Mouse (Mus musculus) E14TG2a.4 (cell line): Measurements from ENCODE around the gene Cd3eap.

ENCODE experiments used
- H3K27me3 ChIP-seq: 2 replicates; pipeline ENCODE4 v1.6.1; 2014; ENCODE audit warnings: low read length, control low read depth; ENCODE audit not compliant: insufficient read depth
- H3K36me3 ChIP-seq: 2 replicates; pipeline ENCODE4 v1.6.1; 2014; ENCODE audit warnings: low read length, control low read depth; ENCODE audit not compliant: insufficient read depth
- H3K4me1 ChIP-seq: replicated peaks from 2 replicates; pipeline ENCODE4 v1.6.1; 2014; ENCODE audit warnings: low read depth, low read length, control low read depth
- H3K4me3 ChIP-seq: replicated peaks from 2 replicates; pipeline ENCODE4 v1.5.1; 2014; ENCODE audit warnings: mild to moderate bottlenecking, low read length
- H3K9me3 ChIP-seq: 2 replicates; pipeline ENCODE4 v1.6.1; 2014; ENCODE audit warnings: low read length, control low read depth
- CTCF ChIP-seq: conservative IDR thresholded peaks from 2 replicates; pipeline ENCODE4 v1.5.1; 2014; ENCODE audit warnings: low read length
- NANOG ChIP-seq: IDR thresholded peaks from 2 replicates; pipeline ENCODE4 v1.6.1; 2014; ENCODE audit warnings: borderline replicate concordance, low read length, mixed read lengths
- POU5F1 ChIP-seq: IDR thresholded peaks from 2 replicates; pipeline ENCODE4 v1.6.1; 2014; ENCODE audit warnings: low read length, borderline replicate concordance

Cd3eap gene

GRCm38 (mm10) chr7:19388699-19389413, 29.6 kb upstream of the Cd3eap start:
- H3K4me3 ChIP-seq: no peak overlapping the region
- no peaks in the 10 kb centered on the region for H3K27me3 ChIP-seq
- H3K9me3 ChIP-seq: no peaks in the 10 kb centered on the region
- H3K36me3 ChIP-seq: peaks cover 94% of the 10 kb centered on the region
- TF ChIP-seq CTCF: no peak
- no peak for TF ChIP-seq POU5F1
- TF ChIP-seq NANOG: no peak
- H3K4me1 ChIP-seq: peaks cover 60% of the 10 kb centered on the region

GRCm38 (mm10) chr7:19383708-19384107, 24.4 kb upstream of the Cd3eap start:
- TF ChIP-seq CTCF: no peak
- TF ChIP-seq NANOG: no peak
- no peak for TF ChIP-seq POU5F1
- H3K9me3 ChIP-seq: no peaks in the 10 kb centered on the region
- H3K27me3 ChIP-seq: no peaks in the 10 kb centered on the region
- no peak overlapping the region for H3K4me3 ChIP-seq
- peaks cover 49% of the 10 kb centered on the region for H3K4me1 ChIP-seq
- peaks cover 53% of the 10 kb centered on the region for H3K36me3 ChIP-seq

- TF ChIP-seq POU5F1: no peak
- TF ChIP-seq NANOG: no peak
- TF ChIP-seq CTCF: no peak
- Histone ChIP-seq H3K4me3 (peak overlapping the region; percentile 95), H3K9me3 (no peaks in the 10 kb centered on the region), H3K4me1 (peaks cover 53% of the 10 kb centered on the region), H3K27me3 (no peaks in the 10 kb centered on the region), H3K36me3 (peaks cover 41% of the 10 kb centered on the region)
These were observed 22.9 kb upstream of the Cd3eap start for GRCm38 (mm10) chr7:19382166-19382541.

GRCm38 (mm10) chr7:19381377-19382165, 22.3 kb upstream of the Cd3eap start, which contains the start of gene Ercc2:
Ercc2 (plus strand) TSS chr7:19382010.
- no peaks in the 10 kb centered on the region for H3K9me3 ChIP-seq

GRCm38 (mm10) chr7:19378049-19378448, 18.8 kb upstream of the Cd3eap start:
- Histone ChIP-seq H3K9me3 (no peaks in the 10 kb centered on the region), H3K4me3 (peak overlapping the region; percentile 72), H3K4me1 (peaks cover 54% of the 10 kb centered on the region), H3K27me3 (no peaks in the 10 kb centered on the region), H3K36me3 (peaks cover 26% of the 10 kb centered on the region)
- TF ChIP-seq NANOG: no peak
- no peak for TF ChIP-seq CTCF
- TF ChIP-seq POU5F1: no peak

More at GRCm38 (mm10) chr7:19381377-19382165, 22.3 kb upstream of the Cd3eap start, which contains the start of gene Ercc2:
- peaks cover 38% of the 10 kb centered on the region for H3K36me3 ChIP-seq
- TF ChIP-seq NANOG: no peak
- TF ChIP-seq POU5F1: peak; percentile 51; the same call in 1 of the 2 replicates
- H3K4me1 ChIP-seq: peaks cover 52% of the 10 kb centered on the region
- peak within 1 kb of the TSS; percentile 95 for H3K4me3 ChIP-seq
- H3K27me3 ChIP-seq: no peaks in the 10 kb centered on the region

GRCm38 (mm10) chr7:19376019-19376418, 16.7 kb upstream of the Cd3eap start:
- Histone ChIP-seq H3K4me3 (peak overlapping the region; percentile 75), H3K36me3 (peaks cover 39% of the 10 kb centered on the region), H3K27me3 (no peaks in the 10 kb centered on the region), H3K9me3 (no peaks in the 10 kb centered on the region), H3K4me1 (peaks cover 49% of the 10 kb centered on the region)
- no peak for TF ChIP-seq POU5F1
- no peak for TF ChIP-seq NANOG
- TF ChIP-seq CTCF: no peak

- Histone ChIP-seq H3K27me3 (0 out of 2 replicates have a peak, but pooled peaks cover 4% of the 10 kb centered on the region), H3K4me3 (peak overlapping the region; percentile 75), H3K36me3 (peaks cover 44% of the 10 kb centered on the region), H3K4me1 (peaks cover 52% of the 10 kb centered on the region), H3K9me3 (no peaks in the 10 kb centered on the region)
- TF ChIP-seq CTCF: no peak
- TF ChIP-seq POU5F1: no peak
- TF ChIP-seq NANOG: no peak
These were observed 16.1 kb upstream of the Cd3eap start for GRCm38 (mm10) chr7:19375368-19375767.

GRCm38 (mm10) chr7:19373367-19373766, 14.1 kb upstream of the Cd3eap start:
- peaks cover 20% of the 10 kb centered on the region for H3K27me3 ChIP-seq
- H3K9me3 ChIP-seq: no peaks in the 10 kb centered on the region
- H3K4me3 ChIP-seq: no peak overlapping the region
- peaks cover 60% of the 10 kb centered on the region for H3K4me1 ChIP-seq
- H3K36me3 ChIP-seq: peaks cover 47% of the 10 kb centered on the region
- TF ChIP-seq NANOG: no peak
- no peak for TF ChIP-seq POU5F1
- no peak for TF ChIP-seq CTCF
